Mouse (Mus musculus): ENCODE measurements around the gene Idnk.

GRCm38 (mm10) chr13:58193221-58193620 is 35.8 kb downstream of the Idnk start:
- TF ChIP-seq MAZ (IDR thresholded peaks at IDR 0.05; ENCODE audit: low read depth, low read length), result no peak
- TF ChIP-seq ZC3H11A (IDR thresholded peaks at IDR 0.05; ENCODE audit: low read depth, low read length), result no peak
- TF ChIP-seq USF1 (IDR thresholded peaks at IDR 0.05; ENCODE audit: low read depth, low read length), result no peak
- no peak for TF ChIP-seq MAX (IDR thresholded peaks at IDR 0.05; ENCODE audit: low read length)
- no peak for TF ChIP-seq CTCF (conservative IDR thresholded peaks at IDR 0.05 in 1 of 2, IDR thresholded peaks at IDR 0.05 in 1 of 2; ENCODE audit: low read depth in 2 of 2, low read length in 2 of 2)
- TF ChIP-seq GABPA (IDR thresholded peaks at IDR 0.05; ENCODE audit: insufficient replicate concordance, low read depth, low read length), result no peak
- no peak for TF ChIP-seq POLR2A (IDR thresholded peaks at IDR 0.05; ENCODE audit: low read depth, low read length)
- TF ChIP-seq POLR2AphosphoS2 (IDR thresholded peaks at IDR 0.05; ENCODE audit: low read depth, low read length), result no peak
- TF ChIP-seq SIN3A (IDR thresholded peaks at IDR 0.05; ENCODE audit: low read length), result no peak

All from CH12.LX (cell line).